Mouse (Mus musculus): Measurements from ENCODE around the gene Coro2a.

Coro2a gene

DNA sequence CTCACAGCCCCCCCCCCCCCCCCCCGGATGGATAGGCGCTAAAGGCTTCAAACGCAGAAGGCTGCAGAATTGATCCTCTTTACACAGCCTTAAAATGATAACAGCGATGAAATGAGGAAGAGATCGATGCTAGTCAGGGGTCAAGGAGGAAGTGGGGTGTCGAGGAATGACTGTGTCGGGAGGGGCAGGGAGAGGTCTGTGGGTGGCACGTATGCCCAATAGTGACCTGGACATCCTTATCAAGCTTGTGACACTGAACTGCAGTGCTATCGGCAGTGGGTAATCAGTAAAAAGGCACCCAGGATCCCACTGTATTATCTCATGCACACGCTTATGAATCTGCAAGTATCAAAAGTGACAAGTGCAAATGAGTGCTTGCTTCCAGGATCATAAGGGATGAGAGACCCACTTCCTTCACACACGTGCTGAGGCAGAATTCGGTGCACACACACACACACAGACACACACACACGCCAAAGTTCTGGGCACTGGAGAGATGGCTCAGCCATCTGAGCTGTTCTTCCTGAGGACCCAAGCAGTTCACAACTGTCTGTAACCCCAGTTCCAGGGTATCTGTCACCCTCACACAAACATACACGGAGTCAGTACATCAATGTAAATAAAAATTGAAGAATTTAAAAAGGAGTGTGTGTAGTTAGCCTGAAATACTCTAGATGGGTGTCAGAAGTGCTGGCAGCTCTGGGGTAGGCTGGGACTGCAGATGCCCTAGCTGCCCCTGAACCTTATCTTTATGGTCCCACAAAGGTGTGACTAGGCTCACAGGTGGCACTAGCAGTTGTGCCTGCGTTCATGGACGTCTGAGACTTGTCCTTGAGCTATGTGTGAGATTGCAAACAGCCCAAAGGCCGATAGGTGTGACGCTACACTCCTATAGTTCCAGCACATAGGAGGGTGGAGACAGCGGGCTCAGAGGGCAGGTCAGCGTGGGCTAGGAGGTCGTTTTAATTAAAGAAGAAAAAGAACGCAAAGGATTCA lies 43.0 kb downstream of the Coro2a start:
- DNase-seq (ENCODE audit: low spot score), result no peak

- DNase-seq (ENCODE audit: low spot score), result no peak
Observed at GRCm38 (mm10) chr4:46556933-46557332, 45.1 kb downstream of the Coro2a start.

DNA sequence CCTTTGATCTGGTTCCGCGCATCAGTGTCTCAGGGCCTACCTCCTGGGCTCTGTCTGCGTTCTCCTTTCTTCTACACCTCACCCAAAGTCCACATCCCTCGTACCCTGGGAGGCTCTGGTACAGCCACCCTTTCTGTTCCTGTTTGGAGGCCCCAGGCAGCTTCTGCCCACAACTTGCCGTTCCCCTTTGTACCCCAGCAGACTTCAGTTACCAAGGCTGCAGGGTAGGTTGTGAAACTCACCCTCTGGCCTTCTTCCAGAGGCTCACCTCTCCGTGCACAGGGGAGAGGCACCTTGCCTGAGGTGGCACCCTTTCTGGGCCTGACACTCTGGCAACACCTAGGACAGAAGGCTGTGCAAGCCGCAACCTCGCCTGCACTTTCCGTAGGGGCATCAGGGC lies 46.2 kb downstream of the Coro2a start:
- no peak for DNase-seq (ENCODE audit: low spot score)

- DNase-seq (ENCODE audit: low spot score), result no peak
Observed at GRCm38 (mm10) chr4:46554295-46555069, 47.5 kb downstream of the Coro2a start.

- DNase-seq (ENCODE audit: low spot score), result no peak
Observed at GRCm38 (mm10) chr4:46553864-46554263, 48.1 kb downstream of the Coro2a start.

GRCm38 (mm10) chr4:46550406-46550805 lies 51.6 kb downstream of the Coro2a start:
- no peak for DNase-seq (ENCODE audit: low spot score)

DNA sequence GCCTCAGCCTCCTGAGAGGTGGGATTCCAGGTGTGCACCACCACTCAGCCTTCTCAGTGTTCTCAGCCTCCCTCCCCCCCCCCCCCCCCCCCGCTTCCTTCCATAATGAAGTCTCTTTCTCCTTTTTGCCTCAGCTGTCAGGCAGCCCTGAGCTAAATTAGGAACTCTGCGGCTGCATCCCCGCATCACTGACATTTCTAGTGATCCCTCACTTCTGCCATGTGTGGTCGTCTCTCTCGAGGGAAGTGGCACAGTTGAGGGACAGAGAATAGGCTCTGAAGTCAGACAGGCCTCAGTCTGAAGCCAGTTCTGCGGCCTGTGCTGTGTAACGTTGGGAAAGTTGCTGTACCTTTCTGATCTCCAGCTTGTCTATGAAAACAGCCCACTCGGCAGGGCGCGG lies 52.0 kb downstream of the Coro2a start:
- DNase-seq (ENCODE audit: low spot score), result no peak

DNA sequence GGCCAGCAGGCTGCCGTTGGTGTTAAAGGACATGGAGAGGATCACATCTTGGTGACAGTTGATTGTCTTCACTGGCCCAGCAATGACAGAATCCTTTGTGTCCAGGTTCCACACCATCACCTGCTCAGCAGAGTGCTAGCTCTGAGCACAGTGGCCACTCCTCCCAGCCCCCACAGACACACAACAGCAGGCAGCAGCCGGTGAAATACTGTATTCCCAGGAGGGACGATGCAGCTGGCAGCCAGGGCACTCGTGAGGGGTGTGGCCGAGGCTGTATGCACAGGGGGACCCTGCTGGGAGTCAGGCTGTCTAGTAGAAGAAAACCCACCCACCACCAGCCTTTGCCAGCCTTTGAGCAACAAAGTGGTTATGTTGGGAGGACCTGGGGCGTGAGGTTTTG lies 55.3 kb downstream of the Coro2a start:
- DNase-seq (ENCODE audit: low spot score), result peak; percentile 57

DNA sequence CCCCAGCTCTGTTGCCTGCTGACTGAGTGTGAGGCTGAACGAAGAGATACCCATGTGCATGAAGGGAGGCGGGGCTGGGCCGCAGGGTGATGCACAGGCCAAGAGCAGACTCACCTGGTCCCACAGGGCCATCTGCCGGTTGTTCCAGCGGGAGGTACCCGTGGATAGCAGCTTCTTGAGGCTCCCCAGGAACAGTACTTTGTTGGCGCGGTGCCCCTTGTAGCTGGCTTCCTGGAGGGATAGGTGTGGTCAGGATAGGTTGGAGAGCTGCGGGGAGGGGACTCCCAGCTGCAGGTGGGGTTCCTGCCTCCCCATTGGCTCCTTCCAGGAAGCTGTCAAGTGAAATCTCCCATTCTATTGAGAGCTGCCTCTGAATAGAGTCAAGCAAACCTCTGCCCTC lies 56.5 kb downstream of the Coro2a start:
- DNase-seq (ENCODE audit: low spot score), result no peak

GRCm38 (mm10) chr4:46544313-46544712 lies 57.7 kb downstream of the Coro2a start:
- peak; percentile 38 for DNase-seq (ENCODE audit: low spot score)

- no peak for DNase-seq (ENCODE audit: low spot score)
Observed at GRCm38 (mm10) chr4:46543366-46544050, 58.5 kb downstream of the Coro2a start.

- no peak for DNase-seq (ENCODE audit: low spot score)
Observed at GRCm38 (mm10) chr4:46541707-46542106, 60.3 kb downstream of the Coro2a start.

DNA sequence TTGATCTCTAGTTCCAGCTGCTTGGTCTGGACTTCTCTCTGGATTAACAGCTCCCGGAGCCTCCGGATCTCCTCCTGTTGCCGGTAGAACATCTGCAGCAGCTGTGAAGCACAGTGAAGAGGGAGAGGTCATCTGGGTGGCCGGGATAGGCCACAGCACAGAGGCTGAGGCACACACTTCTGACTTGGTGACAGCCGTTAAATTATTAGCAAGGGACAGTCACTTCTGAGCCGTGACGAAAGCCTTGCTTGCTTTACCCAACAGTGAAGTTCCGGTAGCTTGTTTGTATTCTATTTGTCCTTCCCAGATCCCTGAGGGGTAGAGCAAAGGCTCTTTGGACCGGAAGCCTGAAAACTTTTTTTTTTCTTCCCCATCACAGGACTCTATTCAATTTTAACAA lies 62.8 kb downstream of the Coro2a start:
- no peak for DNase-seq (ENCODE audit: low spot score)

- DNase-seq (ENCODE audit: low spot score), result peak; percentile 66
Observed at GRCm38 (mm10) chr4:46535840-46536361, 66.1 kb downstream of the Coro2a start, which contains the start of gene Trim14. TSS of gene Trim14 (minus strand) at chr4:46536141.

DNA sequence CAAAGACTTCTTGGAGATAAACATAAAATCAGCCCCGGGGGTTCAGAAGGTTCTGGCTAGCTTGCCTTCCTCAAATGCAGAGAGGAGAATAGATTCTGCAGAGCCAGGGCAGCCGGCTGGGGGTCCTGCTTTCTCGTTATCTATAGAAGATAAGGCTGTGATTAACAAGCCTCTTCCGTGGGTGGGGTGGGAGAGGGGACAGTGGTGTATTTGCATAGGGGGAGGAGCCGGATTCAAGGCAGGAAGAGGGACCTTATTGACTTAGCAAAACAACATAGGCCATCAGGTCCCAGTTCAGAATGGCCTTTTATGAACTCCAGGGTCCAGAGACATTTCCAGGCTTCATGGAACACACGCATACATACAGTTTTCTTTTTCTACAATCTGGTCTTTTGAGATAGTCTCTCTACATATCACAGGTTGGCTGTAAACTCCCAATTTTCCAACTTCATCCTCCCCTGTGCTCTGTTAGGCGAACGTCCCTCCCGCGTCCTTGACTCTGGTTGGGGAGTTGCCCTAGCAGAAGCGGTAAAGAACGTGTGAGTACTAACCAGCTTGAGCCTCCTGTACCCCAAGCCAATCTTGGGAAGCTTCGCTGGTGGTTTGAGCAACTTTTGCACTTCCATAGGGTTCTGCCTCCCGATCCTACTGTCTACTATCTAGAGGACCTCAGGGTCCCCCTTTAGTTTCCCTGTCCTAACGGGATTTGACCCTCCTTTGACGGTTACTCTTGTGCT lies 66.7 kb downstream of the Coro2a start:
- no peak for DNase-seq (ENCODE audit: low spot score)

DNA sequence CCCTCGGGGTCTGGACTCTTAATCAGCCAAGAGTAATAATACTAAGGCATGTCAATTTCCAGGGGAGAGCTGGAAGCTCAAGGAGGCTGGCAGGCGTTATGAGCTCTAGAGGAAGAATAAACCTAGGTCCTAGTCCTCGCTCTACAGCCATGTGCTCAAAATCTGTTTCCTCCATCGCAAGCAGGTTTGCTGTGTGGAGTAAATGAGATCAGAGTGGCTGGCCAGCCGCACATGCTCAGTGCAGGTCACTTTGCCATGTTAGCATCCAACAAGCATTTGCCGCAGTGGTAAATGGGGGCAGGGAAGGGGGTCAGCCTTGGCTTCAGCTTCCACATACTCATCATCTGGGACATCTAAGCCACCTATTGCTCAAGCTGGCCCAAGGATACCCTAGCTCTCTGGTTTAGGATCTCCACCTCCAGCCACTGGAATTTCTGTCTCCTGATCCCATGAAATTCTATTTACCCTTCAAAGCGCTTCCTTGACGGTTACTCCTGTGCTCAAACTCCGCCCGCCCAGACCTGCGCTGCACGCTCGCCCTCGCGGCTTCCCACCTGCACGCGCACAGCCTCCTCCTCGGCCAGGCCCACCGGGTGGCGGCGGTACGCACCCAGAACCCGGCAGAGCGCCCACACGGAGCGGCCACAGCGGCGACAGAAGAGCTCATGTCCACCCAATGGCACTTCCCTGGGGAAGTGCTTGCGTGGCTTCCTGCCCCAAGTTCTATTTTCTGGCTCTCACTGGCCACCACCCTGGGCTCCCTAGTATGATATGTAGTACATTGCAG lies 67.9 kb downstream of the Coro2a start:
- DNase-seq (ENCODE audit: low spot score), result peak; percentile 13

GRCm38 (mm10) chr4:46532926-46533325 lies 69.1 kb downstream of the Coro2a start:
- DNase-seq (ENCODE audit: low spot score), result no peak

DNA sequence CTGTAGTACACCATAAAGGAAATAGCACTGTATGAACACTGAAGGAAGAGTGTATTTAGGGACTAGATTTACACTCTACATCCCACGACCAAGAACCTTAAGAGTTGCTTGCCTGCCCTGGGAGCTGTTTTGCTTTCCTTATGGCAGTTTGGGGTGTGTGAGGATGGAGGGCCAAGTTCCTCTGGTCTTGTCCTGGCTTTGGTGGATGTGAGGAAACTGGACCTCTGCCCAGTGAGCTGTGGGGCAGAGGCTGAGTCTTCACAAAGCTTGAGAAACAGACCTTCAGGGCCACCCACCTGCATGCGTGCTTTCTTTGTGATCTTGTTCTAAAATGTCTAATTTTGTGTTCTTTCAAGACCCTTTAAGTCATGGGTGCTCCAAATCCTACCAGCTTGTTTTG lies 69.5 kb downstream of the Coro2a start:
- no peak for DNase-seq (ENCODE audit: low spot score)

DNA sequence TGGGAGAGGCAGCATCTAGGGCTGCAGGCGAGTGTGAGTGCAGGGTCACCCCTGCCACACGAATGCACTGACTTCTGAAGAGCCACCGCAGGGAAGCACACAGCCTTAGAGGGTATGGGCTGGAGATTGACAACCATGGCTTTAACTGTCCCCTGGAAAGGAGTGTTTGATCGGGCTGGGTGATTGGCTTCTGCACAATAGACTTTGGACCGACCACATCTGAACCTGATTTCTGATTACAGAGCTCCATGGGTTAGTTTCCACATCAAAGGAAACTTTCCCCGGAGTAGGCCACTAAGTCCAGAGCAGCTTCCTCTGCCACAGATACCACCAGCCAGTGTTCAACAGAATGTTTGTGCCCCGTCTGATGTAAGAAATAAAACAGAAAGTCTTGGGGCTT lies 72.3 kb downstream of the Coro2a start:
- no peak for DNase-seq (ENCODE audit: low spot score)

GRCm38 (mm10) chr4:46527558-46527926 lies 74.5 kb downstream of the Coro2a start:
- DNase-seq (ENCODE audit: low spot score), result peak; percentile 14
